Mouse (Mus musculus) limb, embryonic 10.5 days (tissue): ENCODE measurements around the gene Tex35. TPM values are rescaled to one million over a fixed set of nuclear protein-coding genes. Genes with fewer than 3 reads are reported as not detected.

Experiments
- DNase-seq: peaks from one replicate; pipeline ENCODE4 v3.0.0-alpha.2; 2017; ENCODE audit warnings: low spot score
- H3K27ac ChIP-seq: fragments of 300-500 bp; sonication (generic); 2 replicates; pipeline ENCODE4 v1.5.1; 2016; ENCODE audit warnings: mild to moderate bottlenecking
- H3K27me3 ChIP-seq: fragments of 300-500 bp; sonication (generic); 2 replicates; pipeline ENCODE4 v1.6.1; 2016; ENCODE audit warnings: low read depth, mild to moderate bottlenecking; ENCODE audit not compliant: poor library complexity, severe bottlenecking
- H3K36me3 ChIP-seq: fragments of 300-500 bp; sonication (generic); 2 replicates; pipeline ENCODE4 v1.6.1; 2016; ENCODE audit warnings: mild to moderate bottlenecking, moderate library complexity
- H3K4me1 ChIP-seq: fragments of 300-500 bp; sonication (generic); 2 replicates; pipeline ENCODE4 v1.6.1; 2016
- H3K4me3 ChIP-seq: fragments of 300-500 bp; sonication (generic); 2 replicates; pipeline ENCODE4 v1.5.1; 2016; ENCODE audit warnings: mild to moderate bottlenecking, moderate library complexity
- H3K9me3 ChIP-seq: fragments of 300-500 bp; sonication (generic); replicated peaks from 2 replicates; pipeline ENCODE4 v1.6.1; 2016; ENCODE audit warnings: mild to moderate bottlenecking
- whole genome bisulfite sequencing: fragments of 180-500 bp; shearing (Covaris S2); methylation state at CpG from one replicate; pipeline ENCODE4 v1.1.7; 2016; 5-methylcytosine and 5-hydroxymethylcytosine counted together
- polyA plus RNA-seq: library from polyadenylated mRNA; unstranded; fragments of >200 nt; fragmentation: Nextera tagmentation; extraction: Ambion mirVana; gene quantifications from 2 replicates; pipeline ENCODE4 v1.2.1, GENCODE M21; 2016

The Tex35 gene
- not detected in 2 replicates for polyA plus RNA-seq

DNA sequence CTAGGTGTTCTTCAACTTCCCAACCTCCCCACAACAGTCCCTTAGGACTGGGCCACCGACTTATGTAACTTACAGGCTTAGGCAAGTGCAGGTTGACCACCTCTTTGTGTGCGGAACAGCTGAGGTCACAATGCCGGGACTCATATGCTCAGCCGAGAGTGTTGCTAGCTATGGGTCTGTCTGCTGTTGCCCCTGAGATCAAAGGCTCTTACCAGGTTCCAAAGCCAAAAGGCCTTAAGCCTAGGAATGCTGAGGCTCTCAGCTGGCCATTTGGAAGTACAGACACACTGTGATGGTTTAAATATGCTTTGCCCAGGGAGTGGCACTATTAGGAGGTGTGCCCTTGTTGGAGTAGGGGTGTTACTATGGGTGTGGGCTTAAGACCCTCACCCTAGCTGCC lies at the start of gene Tex35:
Gene Tex35, minus strand, starts transcription at position 101 of the 400 bp plus-strand sequence.
- WGBS, result 82% methylated on average over 4 of the region's 4 CpGs
- Histone ChIP-seq H3K9me3 (no peaks in the 10 kb centered on the region), H3K4me1 (no peaks in the 10 kb centered on the region), H3K4me3 (no peak within 1 kb of the TSS), H3K27ac (no peak within 1 kb of the TSS), H3K36me3 (no peaks in the 10 kb centered on the region), H3K27me3 (no peaks in the 10 kb centered on the region)
- DNase-seq, result no peak

DNA sequence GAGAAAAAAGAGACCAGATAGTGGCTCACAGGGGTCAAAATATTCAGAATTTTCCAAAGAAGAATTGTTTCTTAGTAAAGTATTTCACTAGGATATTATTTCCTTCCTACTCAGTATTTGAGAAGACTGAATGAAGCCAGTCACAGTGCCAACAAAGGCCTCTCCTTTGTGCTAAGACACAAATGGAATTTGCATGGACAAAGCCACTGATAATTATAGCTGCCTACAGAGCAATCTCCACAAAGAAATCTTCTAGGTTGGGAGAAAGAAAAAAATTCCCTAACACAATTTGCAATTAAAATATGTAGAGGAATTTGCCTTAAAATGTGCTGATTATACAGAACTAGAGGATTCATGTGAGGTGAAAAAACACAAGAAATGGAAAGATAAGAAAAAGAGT lies 45.3 kb upstream of the Tex35 start:
- Histone ChIP-seq H3K27ac (no peak overlapping the region), H3K27me3 (no peaks in the 10 kb centered on the region), H3K4me3 (no peak overlapping the region), H3K36me3 (peaks cover 12% of the 10 kb centered on the region), H3K4me1 (no peaks in the 10 kb centered on the region), H3K9me3 (no peaks in the 10 kb centered on the region)
- DNase-seq, result no peak

DNA sequence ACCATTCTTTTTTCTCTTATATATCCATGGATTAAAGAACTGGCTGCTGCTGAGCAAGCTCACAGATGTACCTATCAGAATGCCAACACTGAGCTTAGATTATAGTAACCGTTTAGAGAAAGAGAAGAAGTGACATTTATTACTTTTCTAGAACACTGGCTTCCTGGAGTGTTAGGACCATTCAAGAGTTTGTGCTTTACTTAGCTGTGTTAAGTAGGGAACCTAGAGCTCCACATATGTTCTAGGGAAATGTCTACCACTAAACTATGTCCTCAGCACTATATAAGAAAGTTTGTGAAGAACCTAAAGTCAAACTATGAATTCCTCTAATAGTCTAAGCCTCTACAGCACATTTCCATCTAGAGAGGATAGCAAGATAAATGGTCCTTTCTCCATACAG lies 41.6 kb upstream of the Tex35 start:
- no peak for DNase-seq
- H3K27ac ChIP-seq, result no peak overlapping the region
- 0 out of 2 replicates have a peak, but pooled peaks cover 5% of the 10 kb centered on the region for H3K36me3 ChIP-seq
- WGBS, result 88% methylated on average over 1 of the region's 1 CpGs
- H3K27me3 ChIP-seq, result no peaks in the 10 kb centered on the region
- no peak overlapping the region for H3K4me3 ChIP-seq
- H3K9me3 ChIP-seq, result no peaks in the 10 kb centered on the region
- H3K4me1 ChIP-seq, result no peaks in the 10 kb centered on the region

DNA sequence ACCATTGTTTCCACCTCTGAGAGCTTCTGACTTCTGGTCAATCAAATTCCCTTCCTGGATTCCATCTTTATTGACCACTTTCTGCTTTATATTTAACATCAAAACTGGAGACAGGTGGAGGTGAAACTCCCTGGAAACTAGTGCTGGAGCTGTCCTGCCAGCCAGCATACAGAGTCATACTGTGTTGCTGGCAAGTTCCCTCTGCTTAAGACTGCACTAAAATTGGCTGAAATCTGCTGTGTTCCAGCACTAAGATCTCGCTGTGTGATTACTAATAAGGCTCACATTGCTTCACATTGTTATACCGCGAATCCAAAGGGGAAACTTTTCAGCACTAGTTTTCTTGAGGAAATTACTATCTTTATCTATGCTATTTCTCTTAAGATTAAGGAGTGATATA lies 36.1 kb upstream of the Tex35 start:
- no peak overlapping the region for H3K27ac ChIP-seq
- 0 out of 2 replicates have a peak, but pooled peaks cover 5% of the 10 kb centered on the region for H3K36me3 ChIP-seq
- DNase-seq, result no peak
- H3K4me1 ChIP-seq, result no peaks in the 10 kb centered on the region; the same call in 1 of the 2 replicates
- H3K4me3 ChIP-seq, result no peak overlapping the region
- H3K27me3 ChIP-seq, result no peaks in the 10 kb centered on the region
- 91% methylated on average over 3 of the region's 3 CpGs for WGBS
- no peaks in the 10 kb centered on the region for H3K9me3 ChIP-seq

DNA sequence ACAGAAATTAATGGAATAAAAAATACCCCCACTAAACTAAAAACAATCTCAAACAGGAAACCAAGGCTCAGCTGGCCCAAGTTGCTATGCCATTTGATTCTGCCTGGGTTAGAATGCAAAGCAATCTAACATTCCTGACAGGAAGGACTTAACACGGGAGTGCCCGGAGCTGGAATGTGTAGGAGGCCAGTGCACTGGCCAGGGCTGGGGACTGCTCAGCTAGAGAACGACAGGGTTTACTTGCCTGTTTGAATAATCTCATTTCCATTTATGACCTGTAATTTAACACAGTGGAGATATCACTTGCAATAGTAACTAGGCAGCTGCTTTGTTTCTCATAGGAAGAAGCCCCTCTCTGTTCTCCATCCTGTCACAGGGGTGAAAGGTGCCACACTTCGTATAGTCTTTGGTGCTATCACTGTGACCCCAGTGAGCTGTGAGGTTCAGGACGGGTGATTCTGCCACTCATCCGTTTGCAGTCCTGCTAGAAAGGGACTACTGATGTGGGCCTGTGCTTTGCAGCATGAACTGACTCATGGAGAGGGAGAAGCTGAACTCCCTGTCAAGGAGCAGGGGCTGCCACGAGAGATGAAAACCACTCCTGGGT lies 34.9 kb upstream of the Tex35 start:
- DNase-seq, result no peak
- no peaks in the 10 kb centered on the region; the same call in 1 of the 2 replicates for H3K4me1 ChIP-seq
- 38% methylated on average over 7 of the region's 7 CpGs for WGBS
- no peak overlapping the region for H3K27ac ChIP-seq
- H3K9me3 ChIP-seq, result no peaks in the 10 kb centered on the region
- no peaks in the 10 kb centered on the region for H3K27me3 ChIP-seq
- no peak overlapping the region for H3K4me3 ChIP-seq
- 0 out of 2 replicates have a peak, but pooled peaks cover 5% of the 10 kb centered on the region for H3K36me3 ChIP-seq

DNA sequence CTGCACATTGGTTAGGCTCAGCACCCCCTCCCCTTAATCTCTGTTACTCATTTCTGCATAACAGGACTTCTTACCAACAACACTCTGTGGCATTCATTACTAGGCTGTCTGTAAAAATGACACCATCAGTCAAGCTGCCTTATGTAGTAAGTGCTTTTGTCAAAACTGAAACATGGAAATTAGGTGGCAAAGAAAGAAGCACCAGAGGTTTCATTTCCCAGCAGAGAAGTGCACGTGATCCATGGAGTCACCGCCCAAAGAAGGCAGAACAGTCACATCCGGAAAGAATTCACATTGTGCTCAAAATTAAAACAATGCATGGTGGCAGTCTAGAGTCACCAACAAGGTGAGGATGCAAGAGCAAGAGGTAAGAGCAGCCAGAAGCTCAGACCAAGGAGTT lies 32.5 kb upstream of the Tex35 start:
- H3K36me3 ChIP-seq, result 0 out of 2 replicates have a peak, but pooled peaks cover 2% of the 10 kb centered on the region
- no peak for DNase-seq
- no peaks in the 10 kb centered on the region for H3K9me3 ChIP-seq
- no peaks in the 10 kb centered on the region for H3K27me3 ChIP-seq
- 96% methylated on average over 3 of the region's 3 CpGs for WGBS
- H3K4me3 ChIP-seq, result no peak overlapping the region
- H3K4me1 ChIP-seq, result no peaks in the 10 kb centered on the region; the same call in 1 of the 2 replicates
- no peak overlapping the region for H3K27ac ChIP-seq

DNA sequence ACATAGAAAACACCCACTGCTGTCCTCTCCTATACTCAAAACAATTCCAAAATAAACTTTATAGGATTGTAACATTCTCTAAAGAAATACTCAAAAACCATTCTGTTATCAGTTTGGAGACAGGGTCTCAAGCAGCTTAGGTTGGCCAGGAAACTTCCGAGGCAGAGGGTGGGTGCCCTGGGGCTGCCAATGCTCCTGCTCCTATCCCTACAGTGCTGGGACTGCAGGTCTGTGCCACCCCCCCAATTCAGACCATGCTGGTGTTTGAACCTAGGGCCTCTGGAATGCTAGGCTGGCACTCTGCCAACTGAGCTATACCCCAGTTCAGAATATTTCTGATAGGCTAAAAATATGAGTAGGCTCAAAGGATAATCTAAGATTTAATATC lies 29.4 kb upstream of the Tex35 start:
- Histone ChIP-seq H3K27me3 (no peaks in the 10 kb centered on the region), H3K27ac (no peak overlapping the region), H3K4me1 (no peaks in the 10 kb centered on the region), H3K4me3 (no peak overlapping the region), H3K9me3 (no peaks in the 10 kb centered on the region), H3K36me3 (no peaks in the 10 kb centered on the region)
- DNase-seq, result no peak
- 86% methylated on average over 1 of the region's 1 CpGs for WGBS

DNA sequence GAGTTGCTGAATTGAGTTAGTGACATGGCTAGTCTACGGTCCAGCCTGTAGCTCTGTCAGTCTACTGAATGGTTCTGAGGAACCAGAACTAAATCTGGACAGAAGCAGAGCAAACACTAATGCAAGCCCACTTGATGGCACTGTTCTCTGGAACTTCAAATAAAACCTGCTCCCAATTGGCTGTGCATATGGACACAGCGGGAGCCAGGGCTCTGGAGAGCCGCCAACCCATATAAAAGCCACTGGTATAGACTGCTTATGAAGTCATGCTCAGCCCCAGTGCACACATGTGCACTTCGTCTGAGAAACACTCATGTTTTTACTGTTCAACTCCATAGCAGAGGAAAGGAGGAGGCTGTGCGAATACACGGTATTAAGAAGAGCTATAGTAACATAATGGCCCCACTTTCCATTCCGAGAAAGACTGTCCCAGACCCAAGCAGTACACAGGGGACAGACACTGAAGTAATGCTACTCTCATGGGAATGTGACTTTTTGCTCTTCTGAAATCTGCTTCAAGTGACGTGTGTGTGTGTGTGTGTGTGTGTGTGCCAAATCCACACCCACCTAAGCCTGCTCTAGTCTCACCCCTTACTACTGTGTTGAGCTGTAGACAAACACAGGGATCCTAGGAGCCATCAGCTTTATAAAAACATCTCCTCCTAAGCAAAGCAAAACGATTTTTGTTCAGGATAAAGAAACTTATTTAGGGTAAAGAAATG lies 28.8 kb upstream of the Tex35 start:
- H3K27me3 ChIP-seq, result no peaks in the 10 kb centered on the region
- no peak overlapping the region for H3K27ac ChIP-seq
- DNase-seq, result no peak
- no peak overlapping the region for H3K4me3 ChIP-seq
- no peaks in the 10 kb centered on the region for H3K9me3 ChIP-seq
- no peaks in the 10 kb centered on the region for H3K4me1 ChIP-seq
- H3K36me3 ChIP-seq, result no peaks in the 10 kb centered on the region
- WGBS, result 90% methylated on average over 9 of the region's 9 CpGs

DNA sequence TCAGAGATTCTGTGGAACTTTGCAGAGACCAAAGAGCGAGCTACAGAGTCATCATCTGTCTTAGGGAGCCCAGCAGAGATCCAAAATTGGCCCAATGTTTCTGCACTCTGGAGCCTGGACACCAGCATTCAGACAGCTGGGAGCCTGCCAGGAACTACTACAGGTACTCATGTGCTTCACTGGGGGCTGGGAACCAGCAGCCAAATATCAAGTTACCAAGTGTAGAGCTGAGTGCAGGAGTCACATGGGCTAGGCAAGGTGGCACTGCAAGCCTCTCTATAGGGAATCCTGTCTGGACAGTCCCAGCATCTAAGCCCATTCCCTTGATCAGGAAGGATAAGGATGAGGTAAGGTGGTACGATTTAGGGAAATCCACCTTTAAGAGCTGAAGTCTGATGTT lies 19.7 kb upstream of the Tex35 start:
- Histone ChIP-seq H3K27me3 (no peaks in the 10 kb centered on the region), H3K9me3 (no peaks in the 10 kb centered on the region), H3K4me3 (no peak overlapping the region), H3K27ac (no peak overlapping the region), H3K4me1 (peaks cover 4% of the 10 kb centered on the region; the same call in 1 of the 2 replicates), H3K36me3 (no peaks in the 10 kb centered on the region)
- WGBS, result 90% methylated on average over 2 of the region's 2 CpGs
- DNase-seq, result no peak

DNA sequence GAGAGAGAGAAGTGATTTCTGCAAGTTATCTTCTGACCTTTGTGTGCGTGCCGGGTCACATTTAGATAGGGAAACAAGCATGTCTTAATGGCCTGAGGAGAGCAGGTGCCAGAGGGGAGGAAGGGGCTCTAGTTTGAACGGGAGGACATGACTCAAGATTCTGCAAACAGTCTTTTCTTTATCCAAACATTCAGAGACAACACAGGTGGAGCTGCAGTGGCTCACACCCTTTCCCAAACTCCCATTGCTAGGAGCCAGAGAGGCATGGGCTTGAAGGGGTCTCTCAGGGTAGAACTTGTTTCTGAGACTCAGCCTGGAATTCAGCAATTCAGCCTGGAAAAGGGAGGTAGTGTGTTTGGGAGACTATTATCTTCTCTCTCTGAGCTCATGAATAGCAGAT lies 15.4 kb upstream of the Tex35 start:
- Histone ChIP-seq H3K4me3 (no peak overlapping the region), H3K9me3 (no peaks in the 10 kb centered on the region), H3K27ac (no peak overlapping the region), H3K4me1 (peaks cover 4% of the 10 kb centered on the region; the same call in 1 of the 2 replicates), H3K36me3 (no peaks in the 10 kb centered on the region), H3K27me3 (no peaks in the 10 kb centered on the region)
- DNase-seq, result no peak
- WGBS, result 92% methylated on average over 3 of the region's 3 CpGs

DNA sequence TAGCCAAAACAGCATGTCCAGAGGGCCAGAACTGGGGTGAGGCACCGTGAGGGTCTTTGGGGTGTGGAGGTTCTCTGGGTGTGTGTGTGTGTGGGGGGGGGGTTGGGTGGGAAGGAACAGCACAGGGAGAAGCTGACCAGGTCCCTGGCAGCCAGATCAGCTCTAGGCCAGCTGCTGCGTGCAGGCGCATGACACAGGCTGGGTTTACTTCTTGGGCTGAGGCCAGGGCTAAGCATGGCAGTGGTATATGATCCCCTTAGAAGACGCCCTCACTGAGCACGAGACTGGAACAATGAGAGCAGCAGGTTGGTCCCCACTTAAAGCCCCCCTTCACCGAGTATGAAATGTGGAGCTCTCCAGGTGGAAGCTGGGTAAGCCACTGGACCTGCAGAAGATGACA lies 10.7 kb upstream of the Tex35 start:
- WGBS, result 92% methylated on average over 6 of the region's 6 CpGs
- no peaks in the 10 kb centered on the region for H3K27me3 ChIP-seq
- no peak overlapping the region for H3K27ac ChIP-seq
- H3K9me3 ChIP-seq, result no peaks in the 10 kb centered on the region
- DNase-seq, result no peak
- no peaks in the 10 kb centered on the region for H3K36me3 ChIP-seq
- no peaks in the 10 kb centered on the region for H3K4me1 ChIP-seq
- no peak overlapping the region for H3K4me3 ChIP-seq

DNA sequence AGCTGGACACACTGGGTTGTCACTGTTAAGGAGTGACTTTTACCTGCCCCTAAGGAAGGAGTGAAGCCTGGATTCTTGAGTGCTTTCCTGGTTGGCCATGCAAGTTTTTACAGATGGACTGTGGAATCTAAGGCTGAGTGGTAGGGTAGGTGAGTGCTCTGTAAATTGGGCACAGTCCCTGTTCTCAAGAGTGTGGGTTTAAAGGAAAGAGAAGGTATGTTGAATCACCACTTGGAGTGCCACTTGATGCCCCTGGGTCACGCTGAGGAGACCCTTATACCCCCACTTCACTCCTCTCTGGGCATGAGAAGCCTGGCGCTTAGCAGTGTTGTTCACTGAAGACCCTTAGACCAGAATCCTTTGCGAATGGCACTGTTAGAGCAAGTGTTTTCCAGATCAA lies 9.0 kb upstream of the Tex35 start:
- Histone ChIP-seq H3K27ac (no peak overlapping the region), H3K36me3 (no peaks in the 10 kb centered on the region), H3K4me3 (no peak overlapping the region), H3K9me3 (no peaks in the 10 kb centered on the region), H3K27me3 (no peaks in the 10 kb centered on the region), H3K4me1 (no peaks in the 10 kb centered on the region)
- WGBS, result 86% methylated on average over 3 of the region's 3 CpGs
- DNase-seq, result no peak

DNA sequence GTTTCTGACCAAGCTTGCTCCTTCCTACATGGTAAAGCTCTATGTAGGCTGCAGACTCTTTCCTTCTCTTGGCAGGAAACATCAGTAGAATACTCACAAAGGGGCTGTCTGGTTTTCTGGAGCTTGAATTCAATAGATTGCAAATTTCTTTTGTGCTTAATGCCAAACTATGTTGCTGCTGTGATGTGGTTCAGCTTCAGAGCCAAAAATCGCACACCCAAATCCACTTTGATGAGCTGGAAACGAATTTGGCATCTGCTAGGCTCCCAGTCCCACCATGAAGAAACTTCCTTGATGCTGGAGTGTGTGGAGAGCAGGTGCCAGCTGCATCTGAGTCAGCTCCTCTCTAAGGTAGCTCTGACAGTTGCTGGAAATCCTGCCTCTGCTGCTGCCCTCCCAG lies 6.0 kb upstream of the Tex35 start:
- Histone ChIP-seq H3K9me3 (no peaks in the 10 kb centered on the region), H3K4me3 (no peak overlapping the region)
- DNase-seq, result no peak

More for the DNA sequence above, 6.0 kb upstream of the Tex35 start:
- 76% methylated on average over 2 of the region's 2 CpGs for WGBS
- H3K27me3 ChIP-seq, result no peaks in the 10 kb centered on the region
- H3K27ac ChIP-seq, result no peak overlapping the region
- no peaks in the 10 kb centered on the region for H3K36me3 ChIP-seq
- no peaks in the 10 kb centered on the region for H3K4me1 ChIP-seq
